Mouse (Mus musculus) gonadal fat pad, adult 2 months (tissue): ENCODE results near the gene BC049352. TPM values are rescaled to one million over a fixed set of nuclear protein-coding genes. Genes with fewer than 3 reads are reported as not detected.

Experiments used
- DNase-seq: peaks from one replicate; pipeline ENCODE4 v3.0.0-alpha.2; 2012; ENCODE audit warnings: low read depth
- polyA plus RNA-seq: library from polyadenylated mRNA; depleted of rRNA; stranded (reverse); fragments of >200 nt; gene quantifications from 2 replicates; pipeline ENCODE4 v1.2.3, GENCODE M21; 2012

Gene BC049352
- polyA plus RNA-seq, 1 experiment = 0.18 TPM

- no peak for DNase-seq
Observed at GRCm38 (mm10) chr9:45247536-45247935, 65.7 kb downstream of the BC049352 start.

GRCm38 (mm10) chr9:45250306-45250705 is 68.5 kb downstream of the BC049352 start:
- DNase-seq = no peak

GRCm38 (mm10) chr9:45251281-45251680 is 69.5 kb downstream of the BC049352 start:
- DNase-seq = no peak

- DNase-seq = no peak
Observed at GRCm38 (mm10) chr9:45251990-45252389, 70.2 kb downstream of the BC049352 start.

- DNase-seq = no peak
Observed at GRCm38 (mm10) chr9:45252395-45252794, 70.6 kb downstream of the BC049352 start.

GRCm38 (mm10) chr9:45254021-45254420 is 72.2 kb downstream of the BC049352 start:
- DNase-seq = no peak

- no peak for DNase-seq
Observed at GRCm38 (mm10) chr9:45254605-45255004, 72.8 kb downstream of the BC049352 start.

- DNase-seq = no peak
Observed at GRCm38 (mm10) chr9:45255431-45255830, 73.6 kb downstream of the BC049352 start.

GRCm38 (mm10) chr9:45255967-45256366 is 74.2 kb downstream of the BC049352 start:
- DNase-seq = no peak

- DNase-seq = no peak
Observed at GRCm38 (mm10) chr9:45259065-45259464, 77.3 kb downstream of the BC049352 start.

- DNase-seq = no peak
Observed at GRCm38 (mm10) chr9:45261466-45261865, 79.7 kb downstream of the BC049352 start.

- no peak for DNase-seq
Observed at GRCm38 (mm10) chr9:45261872-45262271, 80.1 kb downstream of the BC049352 start.

GRCm38 (mm10) chr9:45267099-45267498 is 85.3 kb downstream of the BC049352 start:
- DNase-seq = no peak

GRCm38 (mm10) chr9:45268079-45268478 is 86.3 kb downstream of the BC049352 start:
- no peak for DNase-seq

GRCm38 (mm10) chr9:45268597-45269325 is 87.0 kb downstream of the BC049352 start, which contains the start of gene Il10ra:
Gene Il10ra, minus strand, starts transcription at chr9:45269149.
- DNase-seq = no peak

- no peak for DNase-seq
Observed at GRCm38 (mm10) chr9:45272213-45272612, 90.4 kb downstream of the BC049352 start.

GRCm38 (mm10) chr9:45274218-45274617 is 92.4 kb downstream of the BC049352 start:
- no peak for DNase-seq

GRCm38 (mm10) chr9:45274635-45275034 is 92.8 kb downstream of the BC049352 start:
- no peak for DNase-seq

- no peak for DNase-seq
Observed at GRCm38 (mm10) chr9:45280059-45280458, 98.3 kb downstream of the BC049352 start.

- no peak for DNase-seq
Observed at GRCm38 (mm10) chr9:45280891-45281290, 99.1 kb downstream of the BC049352 start.

- no peak for DNase-seq
Observed at GRCm38 (mm10) chr9:45282466-45282865, 100.7 kb downstream of the BC049352 start.

GRCm38 (mm10) chr9:45291481-45292168 is 109.8 kb downstream of the BC049352 start:
- DNase-seq = no peak
